Mouse (Mus musculus) embryonic facial prominence, embryonic 15.5 days (tissue): ENCODE data around the gene Pclaf. TPM values are rescaled to one million over a fixed set of nuclear protein-coding genes. Genes with fewer than 3 reads are reported as not detected.

Source experiments
- ATAC-seq: fragments of 200-750 bp; cut with Nextera tagmentation; 2 replicates; pipeline ENCODE4 v1.8.0; 2017; ENCODE audit warnings: low read depth, moderate TSS enrichment; ENCODE audit not compliant: insufficient number of reproducible peaks, low FRiP score, low TSS enrichment
- H3K27ac ChIP-seq: fragments of 300-500 bp; sonication (generic); replicated peaks from 2 replicates; pipeline ENCODE4 v1.5.1; 2015; ENCODE audit warnings: mild to moderate bottlenecking, inconsistent platforms
- H3K27me3 ChIP-seq: fragments of 300-500 bp; sonication (generic); 2 replicates; pipeline ENCODE4 v1.6.1; 2015; ENCODE audit warnings: inconsistent platforms
- H3K36me3 ChIP-seq: fragments of 300-500 bp; sonication (generic); 2 replicates; pipeline ENCODE4 v1.6.1; 2015; ENCODE audit warnings: mild to moderate bottlenecking, inconsistent platforms
- H3K4me1 ChIP-seq: fragments of 300-500 bp; sonication (generic); 2 replicates; pipeline ENCODE4 v1.6.1; 2015; ENCODE audit warnings: inconsistent platforms
- H3K4me2 ChIP-seq: fragments of 300-500 bp; sonication (generic); replicated peaks from 2 replicates; pipeline ENCODE4 v1.6.1; 2015; ENCODE audit warnings: mild to moderate bottlenecking, inconsistent platforms
- H3K4me3 ChIP-seq: fragments of 300-500 bp; sonication (generic); replicated peaks from 2 replicates; pipeline ENCODE4 v1.5.1; 2015; ENCODE audit warnings: mild to moderate bottlenecking, inconsistent platforms
- H3K9ac ChIP-seq: fragments of 300-500 bp; sonication (generic); 2 replicates; pipeline ENCODE4 v1.6.1; 2015; ENCODE audit warnings: inconsistent platforms
- H3K9me3 ChIP-seq: fragments of 300-500 bp; sonication (generic); replicated peaks from 2 replicates; pipeline ENCODE4 v1.6.1; 2016; ENCODE audit warnings: inconsistent platforms
- WGBS: fragments of 180-500 bp; shearing (Covaris S2); methylation state at CpG from one replicate; pipeline ENCODE4 v1.1.7; 2015; 5-methylcytosine and 5-hydroxymethylcytosine counted together
- polyA plus RNA-seq: library from polyadenylated mRNA; unstranded; fragments of >200 nt; fragmentation: Nextera tagmentation; extraction: Ambion mirVana; gene quantifications from 2 replicates; pipeline ENCODE4 v1.2.1, GENCODE M21; 2015

Pclaf gene
- 135 and 145 TPM in 2 replicates for polyA plus RNA-seq

DNA sequence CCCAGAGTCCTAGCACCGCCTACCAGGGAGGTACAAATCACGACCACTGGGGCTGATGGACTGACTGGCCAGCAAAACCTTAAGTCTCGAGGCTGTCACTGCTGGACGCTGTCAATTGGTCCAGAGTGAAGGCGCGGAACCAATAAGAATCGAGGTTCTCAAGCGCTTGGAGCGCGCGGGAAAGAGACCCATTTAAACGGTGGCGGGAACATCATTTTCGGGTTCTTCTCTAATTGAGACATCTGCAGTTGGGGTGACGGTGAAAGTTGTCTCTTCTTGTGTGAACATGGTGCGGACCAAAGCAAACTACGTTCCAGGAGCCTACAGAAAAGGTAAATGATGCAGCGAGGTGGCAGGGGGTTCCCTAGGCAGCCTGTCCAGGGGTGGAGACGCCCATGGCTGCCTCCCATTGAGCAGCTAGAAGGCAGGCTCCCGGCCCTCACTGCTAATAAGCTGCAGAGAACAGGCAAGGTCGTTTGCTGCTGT, at the start of gene Pclaf:
Gene Pclaf, plus strand, starts transcription at position 95 of the 486 bp plus-strand sequence.
- Histone ChIP-seq H3K4me2 (peak within 1 kb of the TSS; percentile 92), H3K27ac (peak within 1 kb of the TSS; percentile 34; the same call in 1 of the 2 replicates), H3K4me1 (peaks cover 16% of the 10 kb centered on the region), H3K9ac (peak within 1 kb of the TSS; percentile 53), H3K9me3 (no peaks in the 10 kb centered on the region), H3K27me3 (no peaks in the 10 kb centered on the region), H3K4me3 (peak within 1 kb of the TSS; percentile 63), H3K36me3 (peaks cover 17% of the 10 kb centered on the region; the same call in 1 of the 2 replicates)
- peak; percentile 91 for ATAC-seq
- WGBS: under 1% methylated on average over 21 of the region's 21 CpGs

DNA sequence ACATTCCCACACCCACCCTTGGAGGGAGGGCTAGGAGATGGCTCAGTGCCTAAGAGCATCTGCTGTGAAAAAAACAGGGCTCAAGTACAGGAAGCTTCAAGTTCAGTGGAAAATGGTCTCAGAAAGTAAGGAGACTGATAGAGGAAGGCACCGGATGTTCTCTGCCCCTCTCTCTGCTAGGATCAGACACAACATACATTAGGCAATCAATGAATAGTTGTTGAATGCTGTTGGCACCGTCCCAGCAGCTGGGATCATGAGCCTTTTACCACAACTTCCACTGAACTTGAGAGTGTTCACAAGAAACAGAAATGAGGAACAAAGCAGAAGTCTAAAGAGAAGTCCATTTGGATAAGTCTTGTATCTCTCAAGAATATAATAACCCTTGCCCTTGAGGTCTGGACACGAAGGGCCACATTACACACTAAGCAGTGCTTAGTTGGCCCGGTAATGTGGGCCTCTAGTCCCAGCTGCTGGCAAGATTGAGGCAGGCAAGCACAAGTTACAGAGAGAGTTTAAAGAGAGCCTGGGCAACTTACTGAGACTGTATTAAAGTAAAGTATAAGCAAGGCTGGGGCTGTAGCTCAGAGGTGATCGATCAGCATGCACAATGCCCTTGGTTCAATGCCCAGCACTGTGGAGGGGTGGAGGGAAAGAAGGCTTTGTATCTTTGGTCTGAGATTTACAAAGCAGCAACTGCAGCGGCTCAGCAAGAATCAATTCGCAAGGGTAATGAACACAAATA, 45.4 kb upstream of the Pclaf start:
- Histone ChIP-seq H3K4me3 (no peak overlapping the region), H3K4me1 (0 out of 2 replicates have a peak, but pooled peaks cover 8% of the 10 kb centered on the region), H3K9me3 (no peaks in the 10 kb centered on the region), H3K36me3 (0 out of 2 replicates have a peak, but pooled peaks cover 7% of the 10 kb centered on the region), H3K27ac (no peak overlapping the region), H3K4me2 (no peak overlapping the region), H3K27me3 (no peaks in the 10 kb centered on the region), H3K9ac (no peak overlapping the region)
- 77% methylated on average over 7 of the region's 7 CpGs for WGBS
- ATAC-seq: no peak

DNA sequence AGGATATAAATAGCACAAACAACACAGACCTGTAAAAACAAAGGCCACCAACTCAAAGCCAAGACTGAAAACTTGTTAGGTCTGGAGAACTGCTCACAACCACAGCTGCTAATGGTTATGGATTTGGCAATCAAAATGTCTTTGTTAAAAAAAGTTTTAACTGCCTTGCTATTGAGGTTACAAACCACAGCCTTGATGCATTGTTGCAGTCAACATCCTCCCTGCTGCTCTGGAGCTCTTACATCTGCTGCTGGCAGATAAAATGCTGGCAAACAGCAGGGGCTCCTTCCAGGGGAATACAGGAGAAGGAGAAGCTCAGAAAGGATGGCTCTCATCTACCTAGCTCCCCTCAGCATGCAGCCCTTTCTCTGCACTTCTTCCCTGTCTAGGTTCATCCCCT, 41.9 kb upstream of the Pclaf start:
- Histone ChIP-seq H3K36me3 (peaks cover 12% of the 10 kb centered on the region), H3K27ac (peak overlapping the region; percentile 45)
- no peak for ATAC-seq

DNA sequence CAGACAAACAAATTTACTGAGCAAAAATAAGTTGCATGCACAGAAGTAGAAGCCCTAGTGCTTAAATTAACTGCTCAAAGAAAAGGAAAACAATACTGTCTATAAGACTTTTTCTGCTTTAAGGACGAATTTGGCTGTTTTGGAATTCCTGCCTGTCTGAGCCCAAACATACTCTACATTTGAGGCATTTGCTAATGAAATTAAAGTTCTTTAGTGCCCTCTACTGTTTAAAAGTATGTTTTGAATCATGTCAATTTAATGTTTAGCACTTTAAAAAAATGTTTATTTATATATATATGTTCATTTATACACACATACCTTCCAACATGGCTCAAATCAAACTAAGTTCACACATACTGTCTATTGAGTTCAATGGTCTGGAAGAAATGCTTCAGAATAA, 39.8 kb upstream of the Pclaf start:
- ATAC-seq: no peak
- WGBS: 9% methylated on average over 1 of the region's 1 CpGs
- H3K36me3 ChIP-seq: peaks cover 24% of the 10 kb centered on the region

More for the DNA sequence above, 41.9 kb upstream of the Pclaf start:
- Histone ChIP-seq H3K9me3 (no peaks in the 10 kb centered on the region), H3K4me3 (no peak overlapping the region), H3K9ac (no peak overlapping the region), H3K4me1 (0 out of 2 replicates have a peak, but pooled peaks cover 8% of the 10 kb centered on the region), H3K4me2 (no peak overlapping the region), H3K27me3 (no peaks in the 10 kb centered on the region)

DNA sequence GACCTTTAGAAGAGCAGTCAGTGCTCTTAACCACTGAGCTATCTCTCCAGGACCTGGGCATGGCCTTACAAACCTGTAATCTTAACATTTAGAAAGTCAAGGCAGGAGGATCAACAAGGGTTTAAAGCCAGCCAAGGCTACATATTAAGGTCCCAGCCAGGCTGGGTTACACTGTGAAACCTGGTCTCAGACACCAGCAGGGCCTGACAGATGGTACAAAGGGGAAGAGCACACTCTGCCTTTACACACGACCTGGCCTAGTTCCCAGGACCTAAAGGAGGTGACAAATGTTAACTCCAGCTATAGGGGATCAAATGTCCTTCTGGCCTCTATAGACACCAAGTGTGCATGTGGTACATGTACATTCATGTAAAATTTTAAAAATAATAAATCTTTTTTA, 30.4 kb upstream of the Pclaf start:
- 65% methylated on average over 1 of the region's 1 CpGs for WGBS
- Histone ChIP-seq H3K9me3 (no peaks in the 10 kb centered on the region), H3K27ac (no peak overlapping the region), H3K4me1 (no peaks in the 10 kb centered on the region), H3K36me3 (peaks cover 49% of the 10 kb centered on the region), H3K27me3 (no peaks in the 10 kb centered on the region), H3K4me2 (no peak overlapping the region), H3K4me3 (no peak overlapping the region), H3K9ac (no peak overlapping the region)
- no peak for ATAC-seq

More for the DNA sequence above, 39.8 kb upstream of the Pclaf start:
- Histone ChIP-seq H3K27ac (no peak overlapping the region), H3K4me2 (no peak overlapping the region), H3K9me3 (no peaks in the 10 kb centered on the region), H3K4me1 (no peaks in the 10 kb centered on the region), H3K27me3 (no peaks in the 10 kb centered on the region), H3K4me3 (no peak overlapping the region), H3K9ac (no peak overlapping the region)

DNA sequence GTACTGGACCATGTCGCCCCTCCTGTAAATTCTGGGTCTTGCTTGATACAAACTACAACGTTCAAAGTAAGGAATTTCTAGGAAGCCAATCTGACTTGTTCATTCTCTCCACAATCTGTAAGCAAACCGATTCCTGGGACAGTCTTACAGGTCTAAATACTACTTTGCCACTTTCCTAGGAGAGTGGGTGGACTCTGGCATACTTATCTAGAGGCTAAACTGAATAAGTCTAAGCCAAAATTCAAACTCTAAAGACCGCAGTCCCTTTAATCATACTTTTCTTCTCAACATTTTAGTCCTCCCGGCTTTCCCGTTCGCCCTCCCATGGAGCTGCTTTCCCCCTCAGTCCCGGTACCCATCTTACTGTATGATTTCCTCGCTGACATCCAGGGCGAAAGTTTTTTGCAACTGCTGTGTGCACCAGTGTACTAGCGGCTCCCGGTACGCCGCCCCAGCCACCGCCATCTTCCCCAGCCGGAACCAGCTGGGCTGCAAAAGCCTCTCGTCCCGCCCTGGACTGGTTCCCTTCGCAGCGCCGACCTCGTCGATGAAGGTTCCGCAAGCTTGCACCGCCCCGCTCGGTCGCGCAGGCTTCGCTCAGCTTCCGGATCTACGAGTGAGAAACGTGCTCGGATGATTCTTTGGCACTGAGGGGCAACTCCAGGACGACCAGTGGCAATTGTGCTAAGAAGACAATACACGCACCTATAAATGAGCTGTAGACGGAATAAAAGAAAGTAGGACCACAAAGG, 5.3 kb upstream of the Pclaf start:
- Histone ChIP-seq H3K4me1 (peaks cover 3% of the 10 kb centered on the region; the same call in 1 of the 2 replicates), H3K27ac (peak overlapping the region; percentile 80), H3K4me2 (peak overlapping the region; percentile 53), H3K36me3 (peaks cover 8% of the 10 kb centered on the region), H3K4me3 (peak overlapping the region; percentile 76), H3K9me3 (no peaks in the 10 kb centered on the region), H3K27me3 (no peaks in the 10 kb centered on the region), H3K9ac (peak overlapping the region; percentile 66)
- WGBS: under 1% methylated on average over 37 of the region's 37 CpGs
- peak; percentile 96 for ATAC-seq

DNA sequence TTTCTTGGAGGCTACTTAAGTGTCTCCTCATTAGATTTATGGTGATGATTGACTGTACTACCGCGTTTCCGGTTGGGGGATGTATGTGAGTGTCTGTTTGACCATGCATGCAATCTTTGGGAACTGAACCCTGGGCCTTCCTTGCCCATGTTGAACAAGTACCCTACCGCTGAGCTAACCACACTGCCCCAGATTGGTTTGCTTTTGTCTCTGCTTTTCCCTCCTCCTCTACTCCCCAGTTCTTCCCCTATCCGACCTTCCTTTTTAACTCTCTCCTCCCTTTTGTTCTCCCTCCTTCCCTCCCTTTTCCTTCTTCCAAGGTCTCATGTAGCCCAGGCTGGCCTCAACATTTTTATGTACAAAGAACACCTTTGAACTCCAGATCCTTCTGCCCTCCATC, 1.1 kb downstream of the Pclaf start:
- no peak overlapping the region for H3K9ac ChIP-seq
- no peak overlapping the region for H3K27ac ChIP-seq
- ATAC-seq: no peak
- no peaks in the 10 kb centered on the region for H3K9me3 ChIP-seq
- H3K4me2 ChIP-seq: peak overlapping the region; percentile 92
- under 1% methylated on average over 5 of the region's 5 CpGs for WGBS
- H3K36me3 ChIP-seq: peaks cover 20% of the 10 kb centered on the region
- H3K4me3 ChIP-seq: peak overlapping the region; percentile 63
- no peaks in the 10 kb centered on the region for H3K27me3 ChIP-seq
- H3K4me1 ChIP-seq: peaks cover 16% of the 10 kb centered on the region

DNA sequence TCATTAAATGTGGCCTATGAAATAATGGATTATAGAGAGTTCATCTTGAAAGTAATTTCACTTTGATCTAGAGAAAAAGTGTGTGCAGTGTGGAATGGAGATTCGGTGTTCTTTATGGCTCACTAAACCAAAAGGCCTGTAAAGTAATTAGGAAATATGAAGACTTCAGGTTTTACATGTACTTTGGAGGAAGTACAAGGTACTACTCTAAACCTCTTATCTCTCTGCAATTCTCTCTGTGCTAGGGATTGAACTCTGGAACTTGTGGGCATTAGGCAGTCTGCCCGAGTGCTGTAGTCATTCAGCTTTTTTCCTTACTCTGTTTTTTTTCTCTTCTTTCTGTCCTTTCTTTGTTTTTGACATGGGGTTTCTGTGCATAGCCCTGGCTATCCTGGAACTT, 6.9 kb downstream of the Pclaf start:
- Histone ChIP-seq H3K27me3 (no peaks in the 10 kb centered on the region), H3K9ac (no peak overlapping the region), H3K4me1 (no peaks in the 10 kb centered on the region), H3K4me3 (no peak overlapping the region), H3K9me3 (no peaks in the 10 kb centered on the region), H3K36me3 (peaks cover 42% of the 10 kb centered on the region), H3K27ac (no peak overlapping the region), H3K4me2 (no peak overlapping the region)
- WGBS: 92% methylated on average over 2 of the region's 2 CpGs
- no peak for ATAC-seq

DNA sequence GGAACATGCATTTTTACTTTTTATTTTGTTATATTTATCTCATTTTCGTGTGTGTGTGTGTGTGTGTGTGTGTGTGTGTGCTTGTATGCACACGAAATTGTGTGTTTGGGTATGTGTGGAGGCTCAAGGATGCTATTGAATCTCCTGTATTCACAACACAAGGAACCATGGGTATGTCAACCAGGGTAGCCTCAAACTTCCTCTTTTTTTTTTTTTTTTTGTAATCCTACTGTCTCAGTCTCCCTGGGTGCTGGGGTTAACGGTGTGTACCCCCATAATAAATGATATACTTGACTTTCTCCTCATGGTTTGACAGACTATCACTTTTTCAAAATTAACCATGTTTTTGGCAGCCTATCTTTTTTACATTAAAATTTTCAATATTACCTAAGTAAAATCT, 12.8 kb downstream of the Pclaf start:
- Histone ChIP-seq H3K27me3 (no peaks in the 10 kb centered on the region), H3K4me3 (no peak overlapping the region), H3K4me2 (no peak overlapping the region), H3K9ac (no peak overlapping the region), H3K36me3 (peaks cover 21% of the 10 kb centered on the region), H3K4me1 (0 out of 2 replicates have a peak, but pooled peaks cover 4% of the 10 kb centered on the region), H3K9me3 (no peaks in the 10 kb centered on the region), H3K27ac (no peak overlapping the region)
- no peak for ATAC-seq
- WGBS: 92% methylated on average over 3 of the region's 3 CpGs

DNA sequence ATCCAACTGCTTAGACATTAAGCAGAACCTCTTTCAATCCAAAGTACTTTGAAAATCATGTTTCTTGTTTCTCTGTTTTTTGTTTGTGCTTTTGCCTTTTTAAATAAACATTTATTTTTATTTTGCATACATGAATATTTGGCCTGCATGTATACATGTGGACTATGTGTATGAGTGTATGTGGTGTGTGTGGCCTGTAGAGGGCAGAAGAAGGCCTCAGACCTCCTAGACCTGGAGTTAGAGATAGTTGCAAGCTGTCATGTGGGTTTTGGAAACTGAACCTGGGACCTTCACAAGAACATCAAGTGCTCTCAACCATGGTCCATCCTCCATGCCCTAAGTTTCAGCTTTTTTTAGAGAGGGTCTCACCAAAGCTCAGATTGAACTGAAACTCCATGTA, 13.4 kb downstream of the Pclaf start:
- no peak overlapping the region for H3K4me3 ChIP-seq
- H3K27ac ChIP-seq: no peak overlapping the region
- no peak overlapping the region for H3K9ac ChIP-seq
- 0 out of 2 replicates have a peak, but pooled peaks cover 6% of the 10 kb centered on the region for H3K4me1 ChIP-seq
- no peak overlapping the region for H3K4me2 ChIP-seq
- H3K36me3 ChIP-seq: peaks cover 21% of the 10 kb centered on the region
- H3K9me3 ChIP-seq: no peaks in the 10 kb centered on the region
- ATAC-seq: no peak
- H3K27me3 ChIP-seq: no peaks in the 10 kb centered on the region
